Mouse (Mus musculus): Measurements from ENCODE around the gene Dock4. TPM values are rescaled to one million over a fixed set of nuclear protein-coding genes. Genes with fewer than 3 reads are reported as not detected.

The Dock4 gene
- polyA plus RNA-seq, 1 experiment, result 41.2 TPM

- Histone ChIP-seq H3K27ac (ENCODE audit: insufficient read depth, low read length) (no peak overlapping the region), H3K4me3 (ENCODE audit: insufficient read depth, low read length) (no peak overlapping the region), H3K4me1 (ENCODE audit: control insufficient read depth, insufficient read depth, low read length) (peaks cover 9% of the 10 kb centered on the region)
- no peak for TF ChIP-seq CTCF (IDR thresholded peaks at IDR 0.05; ENCODE audit: extremely low read depth, insufficient read depth, low read length)
- no peak for TF ChIP-seq POLR2A (IDR thresholded peaks at IDR 0.05; ENCODE audit: extremely low read depth, insufficient read depth, low read length)
These were observed 54.0 kb downstream of the Dock4 start for GRCm38 (mm10) chr12:40499627-40500329.

- peaks cover 8% of the 10 kb centered on the region for H3K4me1 ChIP-seq (ENCODE audit: control insufficient read depth, insufficient read depth, low read length)
- no peak overlapping the region for H3K27ac ChIP-seq (ENCODE audit: insufficient read depth, low read length)
- TF ChIP-seq POLR2A (IDR thresholded peaks at IDR 0.05; ENCODE audit: extremely low read depth, insufficient read depth, low read length) (no peak), CTCF (IDR thresholded peaks at IDR 0.05; ENCODE audit: extremely low read depth, insufficient read depth, low read length) (no peak)
- H3K4me3 ChIP-seq (ENCODE audit: insufficient read depth, low read length), result no peak overlapping the region
These were observed 55.4 kb downstream of the Dock4 start for GRCm38 (mm10) chr12:40501141-40501540.

GRCm38 (mm10) chr12:40503520-40503919 lies 57.8 kb downstream of the Dock4 start:
- no peak overlapping the region for H3K4me3 ChIP-seq (ENCODE audit: insufficient read depth, low read length)

GRCm38 (mm10) chr12:40504687-40505086 lies 58.9 kb downstream of the Dock4 start:
- Histone ChIP-seq H3K4me1 (ENCODE audit: control insufficient read depth, insufficient read depth, low read length) (peaks cover 3% of the 10 kb centered on the region; the same call in 1 of the 2 replicates), H3K27ac (ENCODE audit: insufficient read depth, low read length) (no peak overlapping the region), H3K4me3 (ENCODE audit: insufficient read depth, low read length) (no peak overlapping the region)
- TF ChIP-seq POLR2A (IDR thresholded peaks at IDR 0.05; ENCODE audit: extremely low read depth, insufficient read depth, low read length) (no peak), CTCF (IDR thresholded peaks at IDR 0.05; ENCODE audit: extremely low read depth, insufficient read depth, low read length) (no peak)

More at GRCm38 (mm10) chr12:40503520-40503919, 57.8 kb downstream of the Dock4 start:
- no peak for TF ChIP-seq POLR2A (IDR thresholded peaks at IDR 0.05; ENCODE audit: extremely low read depth, insufficient read depth, low read length)
- TF ChIP-seq CTCF (IDR thresholded peaks at IDR 0.05; ENCODE audit: extremely low read depth, insufficient read depth, low read length), result no peak
- peaks cover 7% of the 10 kb centered on the region; the same call in 1 of the 2 replicates for H3K4me1 ChIP-seq (ENCODE audit: control insufficient read depth, insufficient read depth, low read length)
- H3K27ac ChIP-seq (ENCODE audit: insufficient read depth, low read length), result no peak overlapping the region

GRCm38 (mm10) chr12:40507823-40508390 lies 62.2 kb downstream of the Dock4 start:
- Histone ChIP-seq H3K27ac (ENCODE audit: insufficient read depth, low read length) (no peak overlapping the region), H3K4me1 (ENCODE audit: control insufficient read depth, insufficient read depth, low read length) (peaks cover 9% of the 10 kb centered on the region), H3K4me3 (ENCODE audit: insufficient read depth, low read length) (no peak overlapping the region)
- no peak for TF ChIP-seq POLR2A (IDR thresholded peaks at IDR 0.05; ENCODE audit: extremely low read depth, insufficient read depth, low read length)
- no peak for TF ChIP-seq CTCF (IDR thresholded peaks at IDR 0.05; ENCODE audit: extremely low read depth, insufficient read depth, low read length)

- Histone ChIP-seq H3K27ac (ENCODE audit: insufficient read depth, low read length) (no peak overlapping the region), H3K4me3 (ENCODE audit: insufficient read depth, low read length) (no peak overlapping the region)
- TF ChIP-seq POLR2A (IDR thresholded peaks at IDR 0.05; ENCODE audit: extremely low read depth, insufficient read depth, low read length) (no peak), CTCF (IDR thresholded peaks at IDR 0.05; ENCODE audit: extremely low read depth, insufficient read depth, low read length) (no peak)
These were observed 62.7 kb downstream of the Dock4 start for GRCm38 (mm10) chr12:40508416-40508815.

GRCm38 (mm10) chr12:40511643-40512369 lies 66.1 kb downstream of the Dock4 start:
- H3K4me3 ChIP-seq (ENCODE audit: insufficient read depth, low read length), result no peak overlapping the region
- TF ChIP-seq POLR2A (IDR thresholded peaks at IDR 0.05; ENCODE audit: extremely low read depth, insufficient read depth, low read length), result no peak
- TF ChIP-seq CTCF (IDR thresholded peaks at IDR 0.05; ENCODE audit: extremely low read depth, insufficient read depth, low read length), result no peak
- no peak overlapping the region for H3K27ac ChIP-seq (ENCODE audit: insufficient read depth, low read length)
- H3K4me1 ChIP-seq (ENCODE audit: control insufficient read depth, insufficient read depth, low read length), result peaks cover 13% of the 10 kb centered on the region

More at GRCm38 (mm10) chr12:40508416-40508815, 62.7 kb downstream of the Dock4 start:
- H3K4me1 ChIP-seq (ENCODE audit: control insufficient read depth, insufficient read depth, low read length), result peaks cover 11% of the 10 kb centered on the region

- TF ChIP-seq CTCF (IDR thresholded peaks at IDR 0.05; ENCODE audit: extremely low read depth, insufficient read depth, low read length) (no peak), POLR2A (IDR thresholded peaks at IDR 0.05; ENCODE audit: extremely low read depth, insufficient read depth, low read length) (no peak)
- no peak overlapping the region for H3K27ac ChIP-seq (ENCODE audit: insufficient read depth, low read length)
- no peak overlapping the region for H3K4me3 ChIP-seq (ENCODE audit: insufficient read depth, low read length)
- H3K4me1 ChIP-seq (ENCODE audit: control insufficient read depth, insufficient read depth, low read length), result peaks cover 13% of the 10 kb centered on the region
These were observed 66.6 kb downstream of the Dock4 start for GRCm38 (mm10) chr12:40512370-40512693.

- TF ChIP-seq POLR2A (IDR thresholded peaks at IDR 0.05; ENCODE audit: extremely low read depth, insufficient read depth, low read length) (no peak), CTCF (IDR thresholded peaks at IDR 0.05; ENCODE audit: extremely low read depth, insufficient read depth, low read length) (no peak)
- Histone ChIP-seq H3K4me1 (ENCODE audit: control insufficient read depth, insufficient read depth, low read length) (peaks cover 13% of the 10 kb centered on the region), H3K27ac (ENCODE audit: insufficient read depth, low read length) (no peak overlapping the region; the same call in 1 of the 2 replicates), H3K4me3 (ENCODE audit: insufficient read depth, low read length) (no peak overlapping the region)
These were observed 67.2 kb downstream of the Dock4 start for GRCm38 (mm10) chr12:40512994-40513393.

Measured in cortical plate, adult 2 months (tissue).